Mouse (Mus musculus) c-Kit-positive CD71-positive TER-119-negative erythroid progenitor cells, embryonic 14.5 days (primary cell): Measurements from ENCODE around the gene Gar1.
A peak's percentile ranks its signal among the peaks of the same experiment; 100 is the strongest.

Source experiments
- DNase-seq: peaks from one replicate; pipeline ENCODE4 v3.0.0-alpha.2; 2013; ENCODE audit warnings: low read depth

Gene Gar1

DNA sequence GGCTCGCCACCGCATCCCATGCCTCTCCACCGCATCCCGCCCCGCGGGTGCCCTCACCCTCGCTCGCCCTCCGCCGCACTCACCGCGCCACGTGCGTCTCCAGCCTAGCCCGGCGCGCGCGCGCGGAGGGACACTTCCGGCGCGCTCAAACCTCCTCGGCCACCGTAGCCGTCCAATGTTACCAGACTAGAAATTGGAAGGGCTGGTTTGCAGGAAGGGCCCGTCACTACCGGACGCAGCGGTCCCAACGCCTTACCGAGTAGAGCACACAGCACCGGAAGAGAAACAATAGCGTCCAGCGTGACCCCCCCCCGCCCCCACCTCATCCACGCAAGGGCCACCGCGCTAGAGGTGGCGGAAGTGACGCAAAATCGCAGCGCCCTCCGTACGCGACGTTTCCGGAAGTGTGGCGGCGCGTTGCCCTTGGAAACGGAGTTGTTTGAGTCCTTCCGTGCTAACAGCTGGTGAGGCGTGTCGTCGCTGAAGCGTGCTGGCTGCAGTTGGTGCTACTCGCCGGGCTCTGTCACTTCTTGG is at the start of gene Gar1:
TSS of gene Gar1 (minus strand) at position 362 of the 534 bp plus-strand sequence.
- peak; percentile 98 for DNase-seq

DNA sequence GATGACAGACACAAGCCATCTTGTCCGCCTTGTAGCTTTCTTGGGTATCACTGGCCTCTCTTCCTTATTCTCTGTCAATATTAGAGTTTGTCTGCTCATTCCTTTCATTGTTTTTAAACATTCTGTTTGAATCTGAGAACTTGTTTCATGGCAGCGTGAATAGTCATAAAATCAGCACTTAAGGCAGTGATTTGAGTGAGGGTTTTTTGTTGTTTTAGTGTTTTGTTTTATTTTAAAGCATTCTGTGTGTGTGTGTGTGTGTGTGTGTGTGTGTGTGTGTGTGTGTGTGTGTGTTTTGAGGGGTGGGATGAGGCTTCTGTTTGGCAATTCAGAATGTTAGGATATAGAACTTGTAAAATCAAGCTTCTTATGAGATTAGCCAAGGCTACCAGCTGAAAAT is 48.7 kb upstream of the Gar1 start:
- no peak for DNase-seq

DNA sequence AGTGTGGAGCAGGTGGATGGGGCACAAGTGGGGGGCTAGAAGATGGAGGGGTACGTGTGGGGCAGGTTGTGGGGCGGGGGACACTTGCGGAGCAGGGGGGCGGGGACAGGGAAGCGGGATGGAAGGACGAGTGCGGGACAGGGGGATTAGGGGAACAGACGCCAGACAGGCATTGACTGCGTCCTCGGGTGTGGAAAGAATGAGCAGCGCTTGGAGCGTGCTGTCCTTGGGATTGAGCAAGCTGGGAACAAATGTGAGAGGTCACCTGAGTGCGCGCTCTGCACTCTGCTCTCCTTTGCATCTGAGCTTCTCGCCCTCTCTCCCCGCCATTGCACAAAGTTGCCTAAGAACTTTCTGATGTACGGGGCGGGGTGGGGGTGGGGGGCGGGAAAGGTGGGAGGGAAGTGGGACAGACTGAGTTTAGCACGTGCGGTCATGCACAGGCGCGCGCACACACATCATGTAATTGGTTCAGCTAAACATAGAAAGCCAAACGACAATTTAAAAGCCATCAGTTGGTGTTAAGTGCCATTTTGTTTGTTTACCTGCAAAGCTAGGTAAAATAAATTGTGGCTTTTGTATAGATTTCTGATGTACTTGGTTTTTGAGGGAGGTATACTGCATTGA is 48.0 kb upstream of the Gar1 start:
- peak; percentile 34 for DNase-seq

DNA sequence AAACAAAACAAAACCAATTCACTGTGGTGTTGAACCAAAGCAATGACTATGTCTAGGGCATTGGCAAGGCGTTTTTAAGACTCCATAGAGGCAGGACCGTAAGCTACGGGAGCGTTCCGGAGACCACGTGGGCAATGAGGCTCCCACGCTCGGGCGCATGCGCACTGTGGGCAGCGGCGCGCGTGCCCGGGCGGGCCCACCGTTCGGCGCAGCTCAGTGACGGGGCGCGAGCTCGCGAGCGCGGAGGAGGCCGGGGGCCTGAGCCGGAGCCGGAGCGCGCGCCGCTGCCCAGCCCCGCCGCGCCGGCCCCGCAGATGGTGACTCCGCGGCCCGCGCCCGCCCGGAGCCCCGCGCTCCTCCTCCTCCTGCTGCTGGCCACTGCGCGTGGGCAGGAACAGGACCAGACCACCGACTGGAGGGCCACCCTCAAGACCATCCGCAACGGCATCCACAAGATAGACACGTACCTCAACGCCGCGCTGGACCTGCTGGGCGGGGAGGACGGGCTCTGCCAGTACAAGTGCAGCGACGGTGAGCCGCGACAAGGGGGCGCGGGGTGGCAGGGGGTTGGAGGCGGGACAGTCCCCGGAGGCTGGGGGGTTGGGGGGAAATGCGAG is 47.3 kb upstream of the Gar1 start, which contains the start of gene Pla2g12a:
TSS of gene Pla2g12a (plus strand) at position 202 of the 617 bp plus-strand sequence.
- peak; percentile 70 for DNase-seq

DNA sequence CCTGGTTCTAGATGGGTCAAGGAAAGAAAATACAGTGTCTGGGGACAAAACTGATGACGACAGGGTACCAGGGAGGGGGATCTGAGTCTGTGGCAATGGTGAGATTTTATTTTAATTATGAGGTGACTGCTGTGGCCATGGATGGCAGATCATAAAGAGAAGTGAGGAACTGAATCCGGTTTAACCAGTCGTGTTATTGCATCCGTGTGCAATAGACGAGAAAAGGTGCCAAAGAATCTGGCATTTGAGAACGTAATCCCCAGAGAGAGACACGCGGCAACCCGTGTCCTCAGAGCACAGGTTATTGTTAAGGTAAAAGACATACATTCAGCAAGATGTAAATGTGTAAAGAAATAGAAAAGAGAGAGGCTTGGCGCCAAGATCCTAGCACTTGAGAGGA is 46.1 kb upstream of the Gar1 start:
- DNase-seq, result no peak

DNA sequence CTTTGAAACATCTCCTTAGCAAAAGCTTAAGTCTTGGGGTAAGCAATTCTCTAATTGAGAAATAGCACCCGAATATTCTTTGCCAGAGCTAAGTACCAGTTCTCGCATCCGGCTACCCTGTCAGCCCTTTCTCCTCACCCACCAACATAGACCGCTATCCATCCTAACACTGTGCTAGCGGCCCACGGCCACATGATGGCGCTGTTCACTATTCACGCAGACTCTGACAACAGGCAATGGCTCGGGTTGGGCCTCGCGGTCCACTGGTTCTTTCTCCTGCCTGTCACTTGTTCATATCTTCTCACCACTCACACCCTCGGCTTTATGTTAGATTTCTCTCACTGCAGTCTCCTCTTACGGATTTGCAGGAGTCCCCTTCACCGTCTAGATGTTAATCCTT is 32.5 kb upstream of the Gar1 start:
- DNase-seq, result no peak

DNA sequence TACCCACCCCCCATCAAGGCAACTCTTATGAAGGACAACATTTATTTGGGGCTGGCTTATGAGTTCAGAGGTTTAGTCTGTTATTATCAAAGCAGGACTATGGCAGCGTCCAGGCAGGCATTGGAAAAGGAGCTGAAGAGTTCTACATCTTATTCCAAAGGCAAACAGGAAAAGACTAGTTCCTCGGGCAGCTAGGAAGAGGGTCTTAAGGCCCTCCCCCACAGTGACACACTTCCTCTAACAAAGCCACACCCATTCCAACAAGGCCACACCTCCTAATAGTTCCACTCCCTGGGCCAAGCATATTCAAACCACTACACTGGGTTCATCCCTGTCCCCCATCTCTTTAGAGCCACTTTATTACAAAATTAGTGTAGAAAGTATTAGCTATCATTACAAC is 31.4 kb upstream of the Gar1 start:
- DNase-seq, result no peak

DNA sequence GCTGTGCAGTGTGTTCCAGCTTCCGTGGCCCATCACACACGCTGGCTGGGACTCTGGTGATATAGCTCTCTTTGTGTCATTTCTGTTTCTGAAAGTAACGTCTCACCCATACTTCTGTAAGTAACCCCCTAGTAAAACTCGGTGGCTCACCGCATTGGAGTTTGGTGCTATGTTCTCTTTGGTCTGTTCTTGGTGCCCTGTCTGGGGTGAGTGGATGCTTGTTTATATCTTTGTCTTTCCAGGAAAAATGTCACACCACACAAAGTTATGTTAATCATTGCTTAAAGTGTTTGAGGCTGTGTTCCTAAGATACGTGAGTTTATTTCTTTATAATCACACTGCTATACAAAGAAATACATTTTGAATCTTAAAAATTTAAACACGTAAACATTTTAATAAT is 15.7 kb upstream of the Gar1 start:
- DNase-seq, result no peak

DNA sequence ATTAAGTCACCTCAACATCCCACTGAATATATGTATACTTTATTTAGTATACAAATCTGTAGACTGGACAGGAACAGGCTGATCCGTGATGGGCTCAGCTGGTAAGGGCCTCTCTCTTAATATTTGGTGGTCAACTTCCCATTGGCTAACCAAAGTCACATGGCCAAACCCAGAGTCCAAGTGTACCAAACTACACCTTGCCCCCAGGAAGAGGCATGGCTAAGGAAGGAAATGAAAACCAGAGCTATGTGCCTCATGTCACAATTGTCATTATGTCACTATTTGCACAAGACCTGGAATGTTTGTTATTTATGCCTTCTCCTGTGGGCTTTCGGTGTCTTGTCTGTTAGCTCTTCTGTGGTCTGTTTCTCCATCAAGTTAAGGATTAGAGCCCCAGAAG is 14.7 kb upstream of the Gar1 start:
- no peak for DNase-seq

DNA sequence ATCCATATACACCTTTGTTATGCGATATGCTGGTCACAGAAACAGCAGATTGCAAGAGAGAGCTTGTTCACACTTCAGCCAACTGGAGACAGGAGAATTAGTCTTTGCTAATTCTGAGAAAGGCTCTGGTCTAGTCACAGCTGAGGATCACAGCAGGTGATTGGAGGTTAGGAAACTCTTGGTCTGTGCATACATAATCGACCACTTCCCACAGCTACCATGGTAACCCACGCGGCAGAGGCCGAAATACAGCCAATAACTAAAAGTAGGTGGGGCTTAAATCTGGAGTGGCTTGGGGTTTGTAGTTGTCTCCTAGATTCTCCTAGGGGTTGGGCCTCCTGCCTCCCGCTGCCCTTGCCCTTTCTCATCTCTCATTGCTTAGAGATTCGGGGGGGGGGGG is 6.8 kb upstream of the Gar1 start:
- no peak for DNase-seq

DNA sequence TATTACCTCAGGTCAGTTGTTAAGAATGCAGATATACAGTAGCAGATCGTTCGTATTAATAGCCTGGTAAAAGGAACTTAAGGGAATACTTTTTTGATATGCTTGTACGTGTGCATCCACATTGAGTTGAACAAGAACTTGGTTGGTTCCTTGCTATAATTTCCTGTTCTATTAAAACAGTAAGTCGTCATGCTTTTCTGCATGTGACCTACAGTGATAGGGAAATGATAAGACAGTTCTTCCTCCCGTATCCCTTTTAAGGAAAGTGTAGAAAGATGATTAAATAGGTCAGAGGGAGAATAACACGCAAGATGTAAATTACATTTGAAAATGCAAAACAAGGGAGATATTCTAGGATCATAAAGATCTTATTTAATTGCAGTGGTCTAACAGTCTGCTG is 5.8 kb upstream of the Gar1 start:
- DNase-seq, result no peak

DNA sequence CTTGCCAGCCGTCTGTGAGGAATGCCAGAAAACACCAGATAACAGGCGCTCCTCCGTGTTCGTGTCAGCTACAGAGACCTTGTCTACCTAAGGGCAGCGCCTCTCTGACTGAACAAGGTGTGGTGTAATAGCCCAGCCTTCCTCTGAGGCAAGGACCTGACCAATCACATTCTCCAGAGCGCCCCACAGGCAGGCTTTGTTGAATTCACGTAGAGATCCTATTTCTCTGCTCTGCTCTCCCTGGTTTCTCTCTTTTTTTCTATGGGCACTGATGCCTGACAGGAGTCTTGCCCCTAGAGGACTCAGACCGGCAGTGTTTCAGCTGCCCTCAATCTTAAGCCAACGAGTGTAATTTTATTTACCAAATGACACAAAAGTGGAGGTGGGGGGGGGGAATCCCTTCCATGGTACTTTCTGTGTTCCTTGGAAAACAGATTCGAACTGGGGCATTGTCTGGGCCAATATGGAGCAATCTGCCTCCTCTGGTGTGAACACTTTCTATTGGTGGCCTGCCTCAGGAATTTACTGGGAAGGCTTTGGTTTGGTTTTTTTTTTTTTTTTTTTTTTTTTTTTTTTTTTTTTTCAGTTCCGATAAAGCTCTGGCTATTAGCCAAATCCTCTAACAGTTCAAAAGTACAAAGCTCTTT is 5.0 kb upstream of the Gar1 start:
- no peak for DNase-seq

DNA sequence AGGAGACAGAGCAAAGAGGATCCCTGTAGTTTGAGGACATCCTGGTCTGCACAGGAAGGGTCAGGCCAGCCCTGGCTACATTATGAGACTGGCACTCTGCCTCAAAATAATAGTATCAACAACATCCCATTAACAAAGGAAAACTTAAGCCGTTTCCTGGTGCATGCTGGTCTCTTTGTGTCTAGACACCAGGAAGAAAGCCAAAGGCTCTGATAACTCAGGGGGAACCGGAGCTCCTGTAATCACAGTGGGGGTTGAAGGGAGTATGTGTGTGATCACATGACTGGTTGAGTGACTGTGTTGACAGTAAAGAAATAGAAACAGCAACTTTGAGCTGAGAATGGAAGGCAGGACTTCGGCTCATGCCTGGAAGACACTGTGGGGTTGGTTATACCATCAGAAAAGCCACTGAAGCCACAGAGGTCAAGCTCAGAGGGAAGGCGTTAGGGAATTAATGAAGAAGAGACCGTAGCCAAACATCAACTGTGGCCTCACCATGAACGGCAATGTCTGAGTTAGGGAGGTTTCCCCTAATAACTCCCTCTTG is 4.3 kb upstream of the Gar1 start, which contains the start of gene Cfi:
TSS of gene Cfi (plus strand) at position 497 of the 547 bp plus-strand sequence.
- no peak for DNase-seq

DNA sequence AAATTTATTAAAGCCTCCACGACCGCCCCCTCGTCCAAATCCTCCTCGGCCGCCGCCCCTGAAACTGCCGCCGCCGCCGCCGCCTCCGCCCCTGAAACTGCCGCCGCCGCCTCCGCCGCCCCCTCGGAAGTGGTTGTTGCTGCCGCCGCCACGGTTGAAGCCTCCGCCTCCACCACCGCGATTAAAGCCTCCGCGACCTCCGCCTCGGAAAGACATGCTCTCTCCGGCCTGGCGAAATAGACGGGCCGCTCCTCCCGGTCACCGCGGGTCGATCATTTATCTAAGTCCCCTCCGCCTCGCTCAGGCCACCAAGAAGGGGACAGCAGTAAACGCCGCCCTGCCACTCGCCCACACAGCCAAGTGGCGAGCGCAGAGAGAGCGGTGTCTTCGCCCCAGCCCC is 570 bp downstream of the Gar1 start:
- peak; percentile 30 for DNase-seq

DNA sequence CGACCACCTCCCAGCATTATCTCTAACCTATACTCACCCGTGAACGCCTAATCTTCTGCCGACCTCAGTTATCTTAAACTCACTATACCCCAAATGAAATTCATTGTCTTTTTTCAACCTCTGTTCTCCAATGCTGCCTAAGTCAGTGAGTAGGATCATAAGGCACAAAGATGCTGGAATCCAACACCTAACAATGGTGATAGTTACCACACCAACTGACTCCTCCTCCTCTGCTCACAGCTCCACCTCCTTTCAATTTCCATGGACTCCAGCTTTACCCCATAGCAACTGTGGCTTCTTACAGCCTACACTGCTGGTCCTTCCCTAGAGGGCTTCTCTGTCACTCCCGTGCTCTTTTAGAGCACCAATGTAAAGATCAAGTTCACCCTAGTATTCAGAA is 3.5 kb downstream of the Gar1 start:
- DNase-seq, result no peak

DNA sequence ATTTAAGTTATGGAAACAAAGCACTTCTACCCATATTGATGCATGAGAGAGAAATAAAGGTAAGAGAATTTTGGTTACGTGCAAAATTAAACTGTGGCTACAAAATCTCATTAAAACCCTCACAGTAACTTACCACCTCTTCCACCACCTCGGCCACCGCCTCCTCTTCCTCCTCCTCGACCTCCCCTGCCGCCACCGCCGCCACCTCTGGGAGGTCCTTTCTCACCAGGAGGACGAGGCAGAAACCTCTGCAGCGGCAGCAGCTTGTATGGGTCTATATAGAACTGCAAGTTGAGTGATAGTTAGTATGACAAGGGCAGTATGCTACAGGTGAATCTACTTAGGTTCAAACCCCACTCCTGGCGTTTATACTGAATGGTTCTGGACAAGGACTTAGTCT is 4.5 kb downstream of the Gar1 start:
- DNase-seq, result no peak

DNA sequence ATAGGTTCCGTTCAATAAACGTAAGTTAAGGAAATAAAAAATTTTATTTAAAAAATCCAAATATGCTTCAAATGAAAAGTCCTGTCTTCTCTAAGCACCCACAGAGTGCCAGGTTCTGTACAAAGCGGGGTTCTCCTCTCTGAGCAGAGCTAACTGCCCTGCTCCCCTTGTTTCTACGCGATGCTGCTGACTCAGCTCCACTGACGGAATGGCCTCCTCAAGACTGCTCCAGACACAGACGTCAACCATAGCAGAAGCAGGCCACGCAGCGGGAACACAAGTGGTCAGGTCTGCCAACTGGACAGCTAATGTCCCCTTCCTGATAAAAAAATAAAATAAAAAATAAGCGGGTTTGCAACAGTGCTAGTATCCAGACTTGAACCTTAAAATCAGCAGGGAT is 6.3 kb downstream of the Gar1 start:
- DNase-seq, result no peak

DNA sequence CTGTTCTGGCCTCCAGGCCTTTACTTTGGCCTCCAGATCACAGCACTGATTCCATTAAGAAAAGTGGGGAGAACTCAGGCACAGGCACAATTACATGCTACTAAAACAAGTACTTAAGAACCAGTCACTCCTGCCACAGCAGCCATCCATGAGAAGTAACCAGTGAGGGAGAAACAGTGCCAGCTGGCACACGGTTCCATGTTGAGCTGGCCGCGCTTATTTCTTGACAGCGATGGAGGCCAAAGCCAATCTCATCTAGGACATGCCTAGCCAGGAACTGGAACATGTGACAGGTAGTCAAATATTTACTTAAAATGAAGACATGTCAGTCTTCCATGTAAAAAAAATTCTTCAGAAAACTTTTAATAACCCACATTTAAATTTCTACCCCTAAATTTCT is 7.0 kb downstream of the Gar1 start:
- no peak for DNase-seq

DNA sequence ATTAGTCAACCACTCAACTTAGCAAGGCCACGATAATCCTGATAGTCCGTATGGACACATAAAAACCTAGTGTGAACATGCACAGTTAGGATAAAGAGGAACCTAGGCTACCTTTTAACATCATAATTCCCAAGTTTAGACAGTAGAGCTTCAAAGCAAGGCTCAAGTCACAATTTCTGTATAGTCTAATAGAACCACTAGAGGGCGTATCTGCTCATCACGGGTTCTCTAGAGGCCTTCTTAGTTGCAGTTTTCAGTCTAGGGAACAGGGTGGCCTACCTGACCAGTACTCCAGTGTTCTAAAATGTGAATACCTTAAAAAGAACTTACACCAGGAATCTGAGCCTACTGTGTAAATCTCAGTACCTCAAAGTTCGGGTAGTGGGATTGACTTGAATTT is 7.9 kb downstream of the Gar1 start:
- DNase-seq, result peak; percentile 50

DNA sequence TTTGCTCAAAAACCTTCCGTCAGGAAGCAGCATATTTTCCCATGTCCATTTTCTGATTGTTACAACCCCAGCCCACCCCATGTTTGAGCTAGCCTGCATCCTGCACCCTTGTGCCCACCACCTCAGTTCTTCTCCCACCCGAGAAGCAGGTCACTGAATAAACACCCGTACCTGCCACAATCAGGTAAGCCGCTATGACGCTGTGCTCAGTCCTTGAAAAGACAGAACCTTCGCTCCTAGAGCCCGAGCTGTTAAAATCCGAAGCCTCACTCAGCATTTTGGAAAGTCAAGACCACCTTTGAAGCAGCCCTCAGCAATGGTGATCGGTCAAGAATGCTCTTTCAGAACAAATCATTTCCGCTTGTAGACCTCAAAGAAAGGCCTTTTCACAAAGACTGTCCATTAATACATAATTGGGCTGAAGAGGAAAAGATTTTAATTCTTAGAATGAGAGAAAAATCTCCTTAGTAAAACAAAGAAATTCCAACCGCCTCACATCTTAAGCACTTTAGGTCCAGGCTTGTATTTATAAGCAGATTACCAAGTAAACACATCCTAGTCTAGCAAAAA is 8.9 kb downstream of the Gar1 start, which contains the start of gene Rrh:
TSS of gene Rrh (minus strand) at position 382 of the 570 bp plus-strand sequence.
- DNase-seq, result no peak

DNA sequence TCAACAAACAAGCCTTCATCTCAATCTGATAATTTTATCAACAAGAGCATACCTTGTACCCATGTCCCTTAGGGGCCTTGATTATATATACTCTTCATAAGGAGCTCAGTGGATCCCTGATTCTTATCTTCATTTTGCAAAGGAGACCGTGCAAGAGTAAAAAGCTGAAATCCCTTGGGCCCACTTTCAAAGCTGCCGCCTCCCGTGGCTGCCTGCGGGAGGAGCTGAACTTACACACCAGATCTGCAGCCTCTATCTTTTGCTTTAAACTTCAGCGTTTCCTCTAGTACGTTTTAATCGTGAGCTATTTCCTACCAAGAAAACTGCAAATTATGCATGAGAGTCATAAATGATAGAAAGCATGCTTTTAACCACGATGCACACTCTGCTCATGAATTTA is 9.5 kb downstream of the Gar1 start:
- no peak for DNase-seq

DNA sequence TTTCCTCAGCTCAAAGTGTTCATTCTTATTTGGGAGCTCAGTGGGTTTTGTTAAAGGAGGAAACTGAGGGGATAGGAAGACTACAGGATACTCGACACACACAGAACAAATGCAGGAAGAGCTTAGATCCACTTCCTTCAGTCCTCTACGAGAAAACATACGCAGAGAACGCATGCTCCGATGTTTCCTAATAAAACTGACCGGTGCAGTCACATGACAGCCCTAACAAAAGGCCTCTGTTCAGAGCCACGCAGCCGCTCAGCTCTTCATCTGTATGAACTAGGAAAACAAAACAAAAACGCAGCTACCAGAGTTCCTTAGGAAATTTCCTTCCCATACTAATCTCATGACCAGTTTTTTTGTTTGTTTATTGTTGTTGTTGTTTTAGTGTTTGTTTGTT is 10.3 kb downstream of the Gar1 start:
- DNase-seq, result no peak

DNA sequence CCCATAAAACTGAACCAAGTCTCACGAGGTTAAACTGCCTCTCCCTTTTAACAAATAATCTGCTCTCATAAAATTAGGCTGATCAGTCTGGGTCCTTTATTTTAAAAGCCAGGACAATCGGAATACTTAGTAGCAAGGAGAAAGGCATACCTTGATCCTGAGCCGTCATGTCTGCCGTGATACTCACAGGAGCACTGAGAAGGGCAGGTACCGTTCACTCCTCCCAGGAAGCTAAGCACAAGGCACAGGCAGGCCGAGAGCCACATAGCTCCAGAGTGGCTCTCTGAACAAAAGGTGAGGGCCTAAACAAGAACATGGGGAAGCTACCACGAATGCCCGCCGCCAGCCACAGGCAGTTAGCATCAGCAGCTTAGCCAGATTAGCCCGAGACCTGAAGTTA is 27.4 kb downstream of the Gar1 start, which contains the start of gene Lrit3:
TSS of gene Lrit3 (minus strand) at position 266 of the 400 bp plus-strand sequence.
- no peak for DNase-seq
